Comparison of ENCODE assay signal across 8 mouse cellular contexts in the genomic region with DNA sequence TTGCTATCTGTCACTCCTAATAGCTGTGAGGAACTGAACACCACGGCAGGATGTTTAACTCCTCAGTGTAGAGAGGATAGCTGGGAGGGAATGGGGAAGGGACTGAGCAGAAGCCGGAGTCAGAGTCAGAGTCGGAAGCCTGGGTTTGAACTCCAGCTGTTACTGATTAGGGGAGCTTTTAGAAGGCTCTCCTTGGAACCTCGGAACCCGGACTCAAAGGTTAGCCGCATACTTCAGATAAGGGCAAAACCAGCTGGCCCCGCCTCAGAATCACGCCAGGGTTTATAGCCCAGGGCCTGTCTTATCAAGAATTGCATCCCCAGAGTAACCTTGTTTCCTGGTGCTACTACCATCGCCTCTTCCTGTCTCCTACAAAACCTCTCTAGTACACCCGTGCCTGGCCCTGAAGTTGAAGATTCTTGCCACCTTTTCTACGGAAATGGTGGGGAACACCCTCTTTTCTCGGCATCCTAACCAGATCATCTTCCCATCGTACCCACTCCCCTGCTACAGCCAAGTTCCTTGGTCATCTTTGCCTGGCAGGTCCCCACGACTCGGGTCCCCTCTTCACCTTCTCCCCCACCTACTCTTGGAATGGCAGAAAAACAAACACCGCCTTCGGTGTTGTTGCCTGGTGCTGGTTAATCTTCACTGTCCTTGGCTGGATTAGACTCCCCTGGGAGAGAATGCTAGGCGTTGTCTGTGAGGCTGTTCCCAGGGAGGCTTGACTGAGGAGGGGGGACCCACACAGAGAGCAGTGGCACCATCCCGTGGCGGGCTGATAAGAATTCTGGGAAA. TPM values are rescaled to one million over a fixed set of nuclear protein-coding genes. Genes with fewer than 3 reads are reported as not detected.
DNase-seq lines count a peak whose midpoint lies in the region; ATAC-seq lines count a peak whose summit lies in the region.

No protein-coding gene starts in this region.

- no peaks in the 10 kb centered on the region for H3K36me3 ChIP-seq in intestine, embryonic 16.5 days (ENCODE audit: control insufficient read depth, insufficient read depth, low read length)

- H3K27ac ChIP-seq in intestine, embryonic 16.5 days (ENCODE audit: low read length) = peak overlapping the region; percentile 95

- DNase-seq in cerebellum, postnatal 10 days = peak; percentile 10 to 12
- DNase-seq in cerebellum, postnatal 14 days = no peak
- DNase-seq in heart, adult 11 months = peak; percentile 97
- peak; percentile 26 for DNase-seq in lung, postnatal 14 days
- no peak for DNase-seq in right cerebral cortex, postnatal 14 days
- no peak for DNase-seq in cerebellum, postnatal 25 days

- peak overlapping the region; percentile 38 for H3K4me2 ChIP-seq in intestine, embryonic 16.5 days (ENCODE audit: low read depth, low read length)

- no peaks in the 10 kb centered on the region for H3K9me3 ChIP-seq in intestine, embryonic 16.5 days (ENCODE audit: control insufficient read depth, low read length)

- no peaks in the 10 kb centered on the region for H3K27me3 ChIP-seq in intestine, embryonic 16.5 days (replicated peaks; ENCODE audit: control insufficient read depth, insufficient read depth, low read length)

- H3K4me1 ChIP-seq in intestine, embryonic 16.5 days (ENCODE audit: control insufficient read depth, insufficient read depth, low read length) = peaks cover 12% of the 10 kb centered on the region; the same call in 1 of the 2 replicates

- peak overlapping the region; percentile 52 for H3K9ac ChIP-seq in intestine, embryonic 16.5 days (ENCODE audit: low read depth, low read length)

- H3K4me3 ChIP-seq in intestine, embryonic 16.5 days (ENCODE audit: low read length) = peak overlapping the region; percentile 7; the same call in 1 of the 2 replicates

- WGBS in intestine, embryonic 16.5 days = 17% methylated on average over 20 of the region's 20 CpGs

- peak; percentile 92 for ATAC-seq in intestine, embryonic 16.5 days
- ATAC-seq in inflammation-experienced regulatory T-cells, adult 6 months = no peak

RNA-seq across cellular contexts. Expression of a gene that starts 9.9 kb away (rescaled TPM):
- 104 and 121 TPM in 2 replicates for polyA plus RNA-seq in intestine, embryonic 16.5 days (2015; fragmentation: Nextera tagmentation; extraction: Ambion mirVana)
- not detected for polyA plus RNA-seq in inflammation-experienced regulatory T-cells, adult 6 months (2017; shearing (Covaris generic))

RNA-seq across cellular contexts. Expression of a gene that starts 26.9 kb away (rescaled TPM):
- polyA plus RNA-seq in intestine, embryonic 16.5 days (2015; fragmentation: Nextera tagmentation; extraction: Ambion mirVana) = 20.0 and 20.1 TPM in 2 replicates
- polyA plus RNA-seq in inflammation-experienced regulatory T-cells, adult 6 months (2017; shearing (Covaris generic)) = not detected

RNA-seq across cellular contexts. Expression of a gene that starts 27.0 kb away (rescaled TPM):
- polyA plus RNA-seq in intestine, embryonic 16.5 days (2015; fragmentation: Nextera tagmentation; extraction: Ambion mirVana) = 21.3 and 21.8 TPM in 2 replicates
- not detected for polyA plus RNA-seq in inflammation-experienced regulatory T-cells, adult 6 months (2017; shearing (Covaris generic))

RNA-seq across cellular contexts. Expression of a gene that starts 59.6 kb away (rescaled TPM):
- polyA plus RNA-seq in intestine, embryonic 16.5 days (2015; fragmentation: Nextera tagmentation; extraction: Ambion mirVana) = 0.11 and 0.32 TPM in 2 replicates
- not detected for polyA plus RNA-seq in inflammation-experienced regulatory T-cells, adult 6 months (2017; shearing (Covaris generic))

Comparison
In these comparisons a context has a peak if more than half of its experiments do, and no peak if none do; other contexts are left out.
1. DNase-seq: peak in cerebellum, postnatal 10 days (2 of 2), heart, adult 11 months (single experiment) and lung, postnatal 14 days (single experiment); none in cerebellum, postnatal 14 days (0 of 2), right cerebral cortex, postnatal 14 days (single experiment) and cerebellum, postnatal 25 days (0 of 2).
2. RNA of a gene that starts 9.9 kb away (polyA plus RNA-seq): 104 to 121 TPM in intestine, embryonic 16.5 days; not detected in inflammation-experienced regulatory T-cells, adult 6 months; every median in the first group is over 100 times any median in the second.
3. RNA of a gene that starts 26.9 kb away (polyA plus RNA-seq): 20.0 to 20.1 TPM in intestine, embryonic 16.5 days; not detected in inflammation-experienced regulatory T-cells, adult 6 months; every median in the first group is over 10 times any median in the second.
4. RNA of a gene that starts 27.0 kb away (polyA plus RNA-seq): 21.3 to 21.8 TPM in intestine, embryonic 16.5 days; not detected in inflammation-experienced regulatory T-cells, adult 6 months; every median in the first group is over 10 times any median in the second.